Mouse (Mus musculus): Measurements from ENCODE around the gene Olfr666. TPM values are rescaled to one million over a fixed set of nuclear protein-coding genes. Genes with fewer than 3 reads are reported as not detected.
"Not testable (repeated sequence)": the region's sequence is repeated elsewhere in the genome, so short reads cannot be mapped to it uniquely, and the experiment has no call there.

Olfr666 gene
- total RNA-seq (2021) = not detected

GRCm38 (mm10) chr7:104895852-104896251 is at the start of gene Olfr666:
TSS of gene Olfr666 (minus strand) at chr7:104895952.
- intact Hi-C loops (cut with DNase I) = no loop called here
- DNase-seq = no peak

DNA sequence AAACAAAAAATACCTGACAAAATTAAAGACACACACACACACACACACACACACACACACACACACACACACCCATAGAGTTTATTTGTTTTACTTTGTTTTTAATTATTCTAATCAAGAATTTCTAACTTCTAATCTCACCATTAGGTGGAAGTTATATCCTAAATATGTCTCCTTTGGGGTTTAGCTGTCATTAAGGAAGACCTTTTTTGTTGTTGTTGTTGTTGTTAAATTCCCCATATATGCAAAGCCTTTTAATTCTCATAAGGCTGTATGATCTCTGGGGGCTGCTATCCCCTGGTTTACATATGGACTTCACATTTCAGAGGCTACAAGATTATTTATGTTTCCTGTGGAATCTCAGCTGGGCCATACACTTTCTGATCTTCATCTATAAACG is 38.2 kb upstream of the Olfr666 start, which contains the start of gene Olfr669:
Gene Olfr669 (plus strand): TSS at position 301 of the 400 bp plus-strand sequence.
- no peak for DNase-seq
- intact Hi-C loops (cut with DNase I) = no loop called here

DNA sequence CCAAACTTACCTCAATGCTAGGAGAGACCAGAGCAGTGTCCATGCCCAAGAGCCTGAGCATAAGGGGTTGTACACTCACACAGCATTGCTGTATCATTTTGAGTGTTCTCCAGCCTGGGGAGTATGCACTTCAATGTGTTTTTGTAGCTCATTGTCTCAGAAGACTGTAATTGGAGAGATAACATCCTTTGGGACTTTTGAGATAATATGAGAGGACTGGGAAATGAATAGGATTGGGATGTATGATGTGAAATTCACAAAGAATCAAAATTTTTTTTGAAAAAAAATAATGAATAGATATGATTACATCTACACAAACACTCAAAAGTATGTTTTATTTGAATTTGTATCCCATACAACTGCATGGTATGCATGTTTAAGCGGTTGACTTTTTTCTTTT is 32.2 kb upstream of the Olfr666 start, which contains the start of gene Olfr668:
Gene Olfr668 (minus strand): TSS at position 101 of the 400 bp plus-strand sequence.
- intact Hi-C loops (cut with DNase I) = no loop called here
- DNase-seq = no peak

DNA sequence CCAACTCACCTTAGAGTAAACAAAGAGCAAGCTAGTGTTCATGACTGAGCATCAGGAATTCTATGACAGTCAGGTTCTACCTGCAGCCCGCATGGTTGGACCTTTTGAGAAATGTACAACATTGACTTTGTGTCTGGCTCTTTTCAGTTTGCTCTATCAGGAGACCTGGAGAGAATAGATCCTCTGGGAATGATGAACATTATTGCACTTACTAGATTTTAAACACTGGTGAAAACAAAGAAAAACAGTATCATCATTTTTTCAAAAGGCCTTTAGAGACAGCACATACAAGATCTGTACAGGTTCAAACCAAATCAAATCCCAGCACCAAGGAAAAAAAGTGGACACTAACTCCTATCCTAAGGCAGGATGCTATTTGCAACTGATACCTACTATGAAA is 25.6 kb upstream of the Olfr666 start, which contains the start of gene Olfr667:
Gene Olfr667 (minus strand): TSS at position 101 of the 400 bp plus-strand sequence.
- intact Hi-C loops (cut with DNase I) = no loop called here
- no peak for DNase-seq

DNA sequence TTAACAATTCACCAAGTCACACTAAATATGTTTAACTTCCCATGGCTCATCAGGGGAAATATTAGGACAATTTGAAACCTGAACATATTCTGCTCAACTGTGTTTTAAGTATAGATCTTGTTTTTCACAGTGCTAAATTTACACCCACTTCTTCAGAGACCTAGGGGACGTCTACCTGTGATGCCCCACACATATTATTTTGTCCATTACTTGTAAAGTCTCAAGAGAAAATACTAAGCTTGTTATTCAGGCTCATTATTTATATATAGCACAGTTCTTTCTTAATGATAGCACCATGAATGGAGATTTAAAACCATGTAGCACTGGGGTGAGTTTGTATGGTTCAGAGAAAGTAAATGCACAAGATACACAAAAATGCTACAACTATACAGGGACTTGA is 18.0 kb downstream of the Olfr666 start, which contains the start of gene Olfr665:
Gene Olfr665 (plus strand): TSS at position 301 of the 400 bp plus-strand sequence.
- no peak for DNase-seq
- intact Hi-C loops (cut with DNase I) = no loop called here

- intact Hi-C loops (cut with DNase I) = no loop called here
- no peak for DNase-seq
These were observed 34.4 kb downstream of the Olfr666 start for GRCm38 (mm10) chr7:104861381-104861780.

DNA sequence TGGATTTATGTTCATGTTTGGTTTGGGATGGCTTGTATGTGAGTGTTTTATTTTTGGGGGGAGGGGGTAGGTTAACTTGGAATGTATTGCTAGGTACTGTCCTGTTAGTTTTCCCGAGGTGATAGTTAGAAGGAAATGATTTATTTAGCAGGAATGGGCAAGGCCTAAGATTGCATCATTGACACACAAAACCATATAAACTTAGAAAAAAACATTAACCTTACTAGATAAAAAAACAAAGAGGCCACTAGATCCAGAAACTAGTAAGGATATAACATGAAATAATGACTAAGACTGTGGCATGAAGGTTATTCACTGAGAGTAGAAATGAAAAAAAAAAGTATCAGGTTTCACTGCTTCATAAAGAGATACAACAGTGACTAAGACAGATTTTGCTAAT is 38.1 kb downstream of the Olfr666 start:
- no peak for DNase-seq
- intact Hi-C loops (cut with DNase I) = no loop called here

DNA sequence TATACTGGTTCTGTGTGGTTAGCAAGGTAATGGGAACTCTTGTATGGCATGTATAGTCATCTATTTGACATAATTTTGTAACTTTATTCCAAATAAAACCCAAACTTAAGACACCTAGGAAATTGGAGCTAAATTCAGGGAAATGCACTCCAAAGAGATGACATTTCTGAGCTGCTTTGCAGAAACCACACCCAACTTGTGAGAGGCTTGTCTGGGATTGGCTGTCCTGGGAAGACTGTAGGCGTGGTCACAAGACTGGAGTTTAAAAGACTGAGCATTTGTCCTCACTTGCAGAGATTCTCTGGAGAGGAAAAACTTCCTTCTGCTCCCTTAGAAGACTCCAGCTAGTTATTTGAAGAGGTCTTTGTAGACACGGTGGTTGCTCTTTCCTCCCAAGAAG is 39.0 kb downstream of the Olfr666 start, which contains the start of gene Usp17la:
Gene Usp17la (plus strand): TSS at position 301 of the 400 bp plus-strand sequence.
- intact Hi-C loops (cut with DNase I); DNase-seq: not testable (repeated sequence)

- intact Hi-C loops (cut with DNase I) = no loop called here
- no peak for DNase-seq
These were observed 40.5 kb downstream of the Olfr666 start for GRCm38 (mm10) chr7:104855248-104855750.

DNA sequence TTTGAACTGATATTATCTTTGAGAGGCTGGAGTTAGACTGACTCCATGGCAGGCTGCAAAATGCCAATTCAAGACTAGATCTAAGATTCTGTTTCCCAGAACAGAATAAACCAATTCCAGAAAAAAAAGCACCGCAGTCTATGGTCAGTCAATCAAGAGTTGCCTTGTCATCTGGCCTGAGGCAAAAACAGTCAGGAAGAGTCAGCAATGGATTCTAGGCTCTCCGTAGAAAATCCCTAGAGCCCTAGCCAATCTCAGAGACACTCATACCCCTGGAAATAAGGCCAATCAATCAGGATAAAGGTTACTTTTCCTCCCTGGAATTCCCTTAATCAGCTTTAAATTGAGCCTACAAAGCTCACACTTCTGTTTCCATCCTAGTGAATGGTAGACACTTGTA is 44.2 kb downstream of the Olfr666 start:
- intact Hi-C loops (cut with DNase I); DNase-seq: not testable (repeated sequence)

DNA sequence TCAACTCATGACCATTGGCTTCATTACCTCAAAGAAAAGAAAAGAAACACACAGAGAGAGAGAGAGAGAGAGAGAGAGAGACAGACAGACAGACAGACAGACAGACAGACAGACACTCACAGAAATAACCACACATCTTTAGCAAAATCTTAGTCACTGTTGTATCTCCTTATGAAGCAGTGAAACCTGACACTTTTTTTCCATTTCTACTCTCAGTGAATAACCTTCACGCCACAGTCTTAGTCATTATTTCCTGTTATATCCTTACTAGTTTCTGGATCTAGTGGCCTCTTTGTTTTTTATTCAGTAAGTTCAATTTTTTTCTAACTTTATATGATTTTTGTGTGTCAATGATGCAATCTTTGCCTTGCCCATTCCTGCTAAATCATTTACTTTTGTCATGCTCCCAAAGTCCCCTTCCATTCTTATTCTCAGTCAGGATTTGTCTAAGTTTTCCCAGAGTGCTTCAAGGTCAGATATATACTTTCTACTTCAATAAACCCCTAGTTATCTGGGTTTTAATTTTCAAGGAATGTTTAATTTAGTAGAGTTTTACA is 51.9 kb downstream of the Olfr666 start:
- intact Hi-C loops (cut with DNase I) = no loop called here
- DNase-seq = no peak

DNA sequence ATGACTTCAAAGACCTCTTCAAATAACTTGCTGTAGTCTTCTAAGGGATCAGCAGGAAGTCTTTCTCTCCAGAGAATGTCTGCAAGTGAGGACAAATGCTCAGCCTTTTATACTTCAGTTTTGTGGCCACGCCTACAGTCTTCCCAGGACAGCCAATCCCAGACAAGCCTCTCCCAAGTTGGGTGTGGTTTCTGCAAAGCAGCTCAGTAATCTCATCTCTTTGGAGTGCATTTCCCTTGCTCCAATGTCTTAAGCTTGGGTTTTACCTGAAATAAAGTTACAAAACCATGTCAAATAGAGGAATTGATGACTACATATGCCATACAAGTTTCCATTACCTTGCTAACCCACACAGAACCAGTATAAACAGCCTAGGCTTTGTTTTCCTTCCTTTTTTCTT is 53.2 kb downstream of the Olfr666 start, which contains the start of gene Usp17lb:
Gene Usp17lb (minus strand): TSS at position 101 of the 400 bp plus-strand sequence.
- DNase-seq = no peak
- intact Hi-C loops (cut with DNase I) = no loop called here

Other genes with a start within 250 kb of the Olfr666 start
- gene Olfr658, start 248.6 kb downstream of the Olfr666 start, total RNA-seq (2021) = not detected
- not detected for gene Olfr659, start 229.2 kb downstream of the Olfr666 start, total RNA-seq (2021)
- not detected for gene Olfr661, start 209.5 kb downstream of the Olfr666 start, total RNA-seq (2021)
- gene Usp17le, start 118.5 kb downstream of the Olfr666 start, total RNA-seq (2021) = not detected
- gene Usp17lb, start 53.3 kb downstream of the Olfr666 start, total RNA-seq (2021) = not detected
- gene Usp17la, start 38.9 kb downstream of the Olfr666 start, total RNA-seq (2021) = not detected
- gene Olfr665, start 17.9 kb downstream of the Olfr666 start, total RNA-seq (2021) = not detected
- gene Olfr667, start 25.5 kb upstream of the Olfr666 start, total RNA-seq (2021) = not detected
- not detected for gene Olfr668, start 32.1 kb upstream of the Olfr666 start, total RNA-seq (2021)
- not detected for gene Olfr669, start 38.3 kb upstream of the Olfr666 start, total RNA-seq (2021)
- not detected for gene Olfr670, start 66.7 kb upstream of the Olfr666 start, total RNA-seq (2021)
- not detected for gene Olfr671, start 83.2 kb upstream of the Olfr666 start, total RNA-seq (2021)
- gene Olfr672, start 106.1 kb upstream of the Olfr666 start, total RNA-seq (2021) = not detected
- gene Olfr675, start 132.5 kb upstream of the Olfr666 start, total RNA-seq (2021) = not detected
- gene Olfr676, start 136.7 kb upstream of the Olfr666 start, total RNA-seq (2021) = not detected
- not detected for gene Olfr677, start 155.4 kb upstream of the Olfr666 start, total RNA-seq (2021)
- not detected for gene Olfr678, start 168.5 kb upstream of the Olfr666 start, total RNA-seq (2021)
- not detected for gene Olfr679, start 185.3 kb upstream of the Olfr666 start, total RNA-seq (2021)
- gene Olfr680-ps1, start 196.9 kb upstream of the Olfr666 start, total RNA-seq (2021) = not detected
- not detected for gene Olfr681, start 220.9 kb upstream of the Olfr666 start, total RNA-seq (2021)

All from heart, postnatal 36 days (tissue).